Comparison of ENCODE assay signal across 8 mouse cellular contexts in the genomic region with DNA sequence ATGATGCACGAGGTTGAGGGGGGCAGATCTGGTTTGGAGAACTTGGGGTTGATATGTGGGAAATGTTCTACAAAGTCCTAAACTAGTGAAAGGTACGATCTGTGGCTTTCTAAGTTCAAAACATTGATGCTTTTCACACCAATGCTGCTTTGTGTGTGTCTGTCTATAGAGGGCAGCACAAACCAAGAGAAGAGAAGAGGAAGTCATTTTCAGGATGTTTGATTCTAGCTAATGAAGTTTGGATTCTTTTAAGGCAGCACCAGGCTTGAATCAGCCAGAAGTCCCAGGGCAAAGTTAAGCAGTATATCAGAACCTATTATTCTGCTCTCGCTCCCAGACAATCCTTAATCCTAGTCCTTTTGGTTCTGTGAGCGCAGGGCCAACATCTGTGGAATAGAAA. TPM values are rescaled to one million over a fixed set of nuclear protein-coding genes. Genes with fewer than 3 reads are reported as not detected.
DNase-seq lines count a peak whose midpoint lies in the region; ATAC-seq and TF ChIP-seq lines count a peak whose summit lies in the region.

No protein-coding gene starts in this region.

- peak; percentile 48; the same call in 1 of the 2 replicates for ATAC-seq in forebrain, postnatal 0 days
- ATAC-seq in forebrain, embryonic 16.5 days, result no peak
- ATAC-seq in liver, embryonic 14.5 days (ENCODE audit: insufficient read depth), result no peak
- no peak for ATAC-seq in liver, embryonic 11.5 days (replicated peaks; ENCODE audit: low FRiP score)
- ATAC-seq in erythroblast, adult 5-6 weeks (replicated peaks; ENCODE audit: low FRiP score, poor library complexity, severe bottlenecking), result no peak

- no peak overlapping the region for H3K4me2 ChIP-seq in forebrain, postnatal 0 days (ENCODE audit: low read depth)
- H3K4me2 ChIP-seq in forebrain, embryonic 16.5 days (ENCODE audit: low read length), result no peak overlapping the region
- H3K4me2 ChIP-seq in liver, embryonic 14.5 days (ENCODE audit: low read depth), result no peak overlapping the region
- H3K4me2 ChIP-seq in liver, embryonic 11.5 days, result no peak overlapping the region

- H3K9me3 ChIP-seq in forebrain, postnatal 0 days (ENCODE audit: low read length), result no peaks in the 10 kb centered on the region
- H3K9me3 ChIP-seq in forebrain, embryonic 16.5 days (ENCODE audit: control insufficient read depth, low read length), result no peaks in the 10 kb centered on the region
- no peaks in the 10 kb centered on the region for H3K9me3 ChIP-seq in liver, embryonic 14.5 days (ENCODE audit: control insufficient read depth, low read length)
- H3K9me3 ChIP-seq in liver, embryonic 11.5 days (ENCODE audit: control insufficient read depth, low read length), result no peaks in the 10 kb centered on the region

- TF ChIP-seq EP300 in liver, embryonic 14.5 days (IDR thresholded peaks at IDR 0.05; ENCODE audit: low read depth), result no peak

- H3K27ac ChIP-seq in forebrain, postnatal 0 days (ENCODE audit: low read depth, low read length), result no peak overlapping the region
- H3K27ac ChIP-seq in forebrain, embryonic 16.5 days (ENCODE audit: low read length), result no peak overlapping the region
- no peak overlapping the region for H3K27ac ChIP-seq in liver, embryonic 14.5 days
- H3K27ac ChIP-seq in liver, embryonic 11.5 days (ENCODE audit: low read depth, low read length), result no peak overlapping the region

- H3K36me3 ChIP-seq in forebrain, postnatal 0 days (ENCODE audit: insufficient read depth), result no peaks in the 10 kb centered on the region
- H3K36me3 ChIP-seq in forebrain, embryonic 16.5 days (ENCODE audit: control insufficient read depth, insufficient read depth), result no peaks in the 10 kb centered on the region
- H3K36me3 ChIP-seq in liver, embryonic 14.5 days (replicated peaks; ENCODE audit: control insufficient read depth, insufficient read depth, low read depth), result no peaks in the 10 kb centered on the region
- no peaks in the 10 kb centered on the region for H3K36me3 ChIP-seq in liver, embryonic 11.5 days (ENCODE audit: control insufficient read depth, insufficient read depth, low read length)

- no peaks in the 10 kb centered on the region for H3K27me3 ChIP-seq in forebrain, postnatal 0 days (ENCODE audit: insufficient read depth, low read length)
- H3K27me3 ChIP-seq in forebrain, embryonic 16.5 days (replicated peaks; ENCODE audit: control insufficient read depth, insufficient read depth, low read length), result no peaks in the 10 kb centered on the region; the same call in 1 of the 2 replicates
- H3K27me3 ChIP-seq in liver, embryonic 14.5 days (ENCODE audit: control insufficient read depth, insufficient read depth, low read length), result no peaks in the 10 kb centered on the region
- no peaks in the 10 kb centered on the region; the same call in 1 of the 2 replicates for H3K27me3 ChIP-seq in liver, embryonic 11.5 days (replicated peaks; ENCODE audit: control insufficient read depth, insufficient read depth, low read length)

- no peaks in the 10 kb centered on the region for H3K4me1 ChIP-seq in forebrain, postnatal 0 days (ENCODE audit: insufficient read depth)
- H3K4me1 ChIP-seq in forebrain, embryonic 16.5 days (replicated peaks; ENCODE audit: control insufficient read depth, insufficient read depth, low read length), result no peaks in the 10 kb centered on the region
- no peaks in the 10 kb centered on the region for H3K4me1 ChIP-seq in liver, embryonic 14.5 days (replicated peaks; ENCODE audit: control insufficient read depth in 2 of 2, insufficient read depth in 2 of 2, low read length in 1 of 2)
- no peaks in the 10 kb centered on the region for H3K4me1 ChIP-seq in liver, embryonic 11.5 days (replicated peaks; ENCODE audit: control insufficient read depth, insufficient read depth, low read length)

- WGBS in forebrain, postnatal 0 days, result 37% methylated on average over 4 of the region's 4 CpGs
- WGBS in forebrain, embryonic 16.5 days, result 36% methylated on average over 4 of the region's 4 CpGs
- 25% methylated on average over 4 of the region's 4 CpGs for WGBS in liver, embryonic 14.5 days (ENCODE audit: insufficient replicate concordance)
- WGBS in liver, embryonic 11.5 days, result 45% methylated on average over 4 of the region's 4 CpGs

- DNase-seq in forebrain, postnatal 0 days, result peak; percentile 48
- no peak for DNase-seq in liver, embryonic 14.5 days (ENCODE audit: low read depth in 3 of 3, low spot score in 3 of 3)
- no peak for DNase-seq in liver, embryonic 11.5 days (ENCODE audit: low spot score)
- DNase-seq in MN1 (ENCODE audit: low spot score), result peak; percentile 19
- DNase-seq in lung, postnatal 10 days, result peak; percentile 53
- no peak for DNase-seq in right cerebral cortex, postnatal 25 days

- no peak overlapping the region for H3K4me3 ChIP-seq in forebrain, postnatal 0 days (ENCODE audit: low read depth, low read length)
- H3K4me3 ChIP-seq in forebrain, embryonic 16.5 days (replicated peaks; ENCODE audit: low read length), result no peak overlapping the region
- no peak overlapping the region for H3K4me3 ChIP-seq in liver, embryonic 14.5 days (ENCODE audit: insufficient read depth in 1 of 2, low read depth in 2 of 2, low read length in 2 of 2)
- H3K4me3 ChIP-seq in liver, embryonic 11.5 days (ENCODE audit: low read depth, low read length), result no peak overlapping the region

- TF ChIP-seq CTCF in forebrain, postnatal 0 days (IDR thresholded peaks at IDR 0.05; ENCODE audit: low read depth), result peak; percentile 75
- TF ChIP-seq CTCF in liver, embryonic 14.5 days (IDR thresholded peaks at IDR 0.05; ENCODE audit: low read depth), result peak; percentile 48; the same call in 1 of the 2 replicates

- no peak overlapping the region for H3K9ac ChIP-seq in forebrain, postnatal 0 days
- no peak overlapping the region for H3K9ac ChIP-seq in forebrain, embryonic 16.5 days (replicated peaks; ENCODE audit: low read depth, low read length)
- H3K9ac ChIP-seq in liver, embryonic 14.5 days (replicated peaks), result no peak overlapping the region
- H3K9ac ChIP-seq in liver, embryonic 11.5 days (ENCODE audit: low read depth, low read length), result no peak overlapping the region

RNA-seq across cellular contexts. Expression of a gene that starts 12.0 kb away (rescaled TPM):
- 62.0 and 64.1 TPM in 2 replicates for total RNA-seq in forebrain, postnatal 0 days (2014; rRNA removed)
- 21.0 and 37.5 TPM in 2 replicates for polyA plus RNA-seq in forebrain, postnatal 0 days (2015; fragmentation: Nextera tagmentation; extraction: Ambion mirVana)
- polyA plus RNA-seq in forebrain, embryonic 16.5 days (2015; fragmentation: Nextera tagmentation; extraction: Ambion mirVana), result 77.4 and 83.3 TPM in 2 replicates
- 2.0 and 4.3 TPM in 2 replicates for polyA plus RNA-seq in liver, embryonic 14.5 days (2012; rRNA removed)
- 4.4 and 4.7 TPM in 2 replicates for polyA plus RNA-seq in liver, embryonic 14.5 days (2014; fragmentation: Nextera tagmentation; extraction: Ambion mirVana)
- polyA plus RNA-seq in liver, embryonic 11.5 days (2014; fragmentation: Nextera tagmentation; extraction: Ambion mirVana), result 21.3 TPM in 2 replicates
- 0.84 and 5.0 TPM in 2 replicates for total RNA-seq in erythroblast, adult 5-6 weeks (2015; ENCODE audit: low replicate concordance)
- 0.42 and 2.5 TPM in 2 replicates for total RNA-seq in erythroblast, adult 5-6 weeks (2017; ENCODE audit: low replicate concordance)

RNA-seq across cellular contexts. Expression of a gene that starts 21.4 kb away (rescaled TPM):
- total RNA-seq in forebrain, postnatal 0 days (2014; rRNA removed), result 28.1 and 31.6 TPM in 2 replicates
- polyA plus RNA-seq in forebrain, postnatal 0 days (2015; fragmentation: Nextera tagmentation; extraction: Ambion mirVana), result 30.8 and 40.9 TPM in 2 replicates
- polyA plus RNA-seq in forebrain, embryonic 16.5 days (2015; fragmentation: Nextera tagmentation; extraction: Ambion mirVana), result 30.5 and 41.5 TPM in 2 replicates
- polyA plus RNA-seq in liver, embryonic 14.5 days (2012; rRNA removed), result 3.2 and 5.0 TPM in 2 replicates
- polyA plus RNA-seq in liver, embryonic 14.5 days (2014; fragmentation: Nextera tagmentation; extraction: Ambion mirVana), result 3.7 and 3.9 TPM in 2 replicates
- polyA plus RNA-seq in liver, embryonic 11.5 days (2014; fragmentation: Nextera tagmentation; extraction: Ambion mirVana), result 13.3 and 15.2 TPM in 2 replicates
- 0.63 and 2.9 TPM in 2 replicates for total RNA-seq in erythroblast, adult 5-6 weeks (2015; ENCODE audit: low replicate concordance)
- total RNA-seq in erythroblast, adult 5-6 weeks (2017; ENCODE audit: low replicate concordance), result 0.09 and 0.70 TPM in 2 replicates

RNA-seq across cellular contexts. Expression of a gene that starts 26.6 kb away (rescaled TPM):
- 66.5 and 68.5 TPM in 2 replicates for total RNA-seq in forebrain, postnatal 0 days (2014; rRNA removed)
- 57.7 and 68.4 TPM in 2 replicates for polyA plus RNA-seq in forebrain, postnatal 0 days (2015; fragmentation: Nextera tagmentation; extraction: Ambion mirVana)
- polyA plus RNA-seq in forebrain, embryonic 16.5 days (2015; fragmentation: Nextera tagmentation; extraction: Ambion mirVana), result 84.7 and 89.6 TPM in 2 replicates
- 4.7 and 9.0 TPM in 2 replicates for polyA plus RNA-seq in liver, embryonic 14.5 days (2012; rRNA removed)
- polyA plus RNA-seq in liver, embryonic 14.5 days (2014; fragmentation: Nextera tagmentation; extraction: Ambion mirVana), result 14.4 and 16.1 TPM in 2 replicates
- 34.8 and 42.2 TPM in 2 replicates for polyA plus RNA-seq in liver, embryonic 11.5 days (2014; fragmentation: Nextera tagmentation; extraction: Ambion mirVana)
- 3.8 and 5.0 TPM in 2 replicates for total RNA-seq in erythroblast, adult 5-6 weeks (2015; ENCODE audit: low replicate concordance)
- total RNA-seq in erythroblast, adult 5-6 weeks (2017; ENCODE audit: low replicate concordance), result 2.0 and 3.5 TPM in 2 replicates

RNA-seq across cellular contexts. Expression of a gene that starts 43.5 kb away (rescaled TPM):
- total RNA-seq in forebrain, postnatal 0 days (2014; rRNA removed), result 16.7 and 26.6 TPM in 2 replicates
- 4.4 and 5.9 TPM in 2 replicates for polyA plus RNA-seq in forebrain, postnatal 0 days (2015; fragmentation: Nextera tagmentation; extraction: Ambion mirVana)
- 7.4 and 7.5 TPM in 2 replicates for polyA plus RNA-seq in forebrain, embryonic 16.5 days (2015; fragmentation: Nextera tagmentation; extraction: Ambion mirVana)
- polyA plus RNA-seq in liver, embryonic 14.5 days (2012; rRNA removed), result 0.80 and 1.3 TPM in 2 replicates
- polyA plus RNA-seq in liver, embryonic 14.5 days (2014; fragmentation: Nextera tagmentation; extraction: Ambion mirVana), result 0.23 and 0.36 TPM in 2 replicates
- polyA plus RNA-seq in liver, embryonic 11.5 days (2014; fragmentation: Nextera tagmentation; extraction: Ambion mirVana), result 1.5 TPM in 2 replicates
- under 0.01 and 0.84 TPM in 2 replicates for total RNA-seq in erythroblast, adult 5-6 weeks (2015; ENCODE audit: low replicate concordance)
- under 0.01 and 0.14 TPM in 2 replicates for total RNA-seq in erythroblast, adult 5-6 weeks (2017; ENCODE audit: low replicate concordance)

Comparison
In these comparisons a context has a peak if more than half of its experiments do, and no peak if none do; other contexts are left out.
1. DNase-seq: peak in forebrain, postnatal 0 days (single experiment), MN1 (single experiment) and lung, postnatal 10 days (single experiment); none in liver, embryonic 14.5 days (0 of 3), liver, embryonic 11.5 days (single experiment) and right cerebral cortex, postnatal 25 days (single experiment).